Mouse (Mus musculus) spleen, adult 2 months (tissue): ENCODE results near the gene Rbm34. TPM values are rescaled to one million over a fixed set of nuclear protein-coding genes. Genes with fewer than 3 reads are reported as not detected.
A peak's percentile ranks its signal among the peaks of the same experiment; 100 is the strongest.

Experiments
- DNase-seq, 2 experiments: peaks; one replicate each; pipeline versions ENCODE4 v3.0.0 to v3.0.0-alpha.2; 2012 to 2021; ENCODE audit warnings: low spot score in 2 of 2, low read depth in 1 of 2
- H3K27ac ChIP-seq: fragments of 200-500 bp; 2 replicates; pipeline ENCODE4 v1.5.1; 2012; ENCODE audit warnings: low read length, inconsistent platforms; ENCODE audit not compliant: insufficient read depth
- H3K27me3 ChIP-seq: fragments of 200-500 bp; 2 replicates; pipeline ENCODE4 v1.6.1; 2012; ENCODE audit warnings: mild to moderate bottlenecking, moderate library complexity, low read length, inconsistent platforms; ENCODE audit not compliant: control insufficient read depth, insufficient read depth
- H3K36me3 ChIP-seq: fragments of 200-500 bp; 2 replicates; pipeline ENCODE4 v1.6.1; 2012; ENCODE audit warnings: mild to moderate bottlenecking, low read length, inconsistent platforms; ENCODE audit not compliant: control insufficient read depth, insufficient read depth
- H3K4me1 ChIP-seq: fragments of 200-500 bp; 2 replicates; pipeline ENCODE4 v1.6.1; 2011; ENCODE audit warnings: inconsistent platforms; ENCODE audit not compliant: control insufficient read depth, insufficient read depth, insufficient read length
- H3K4me3 ChIP-seq: fragments of 200-500 bp; 2 replicates; pipeline ENCODE4 v1.5.1; 2011; ENCODE audit warnings: mild to moderate bottlenecking, inconsistent platforms; ENCODE audit not compliant: insufficient read depth, insufficient read length; ENCODE audit errors: extremely low read depth
- CTCF ChIP-seq: fragments of 200-500 bp; IDR thresholded peaks from 2 replicates; pipeline ENCODE4 v1.5.1; 2011; ENCODE audit warnings: mild to moderate bottlenecking, inconsistent platforms; ENCODE audit not compliant: insufficient read depth, insufficient read length, insufficient replicate concordance; ENCODE audit errors: extremely low read depth
- POLR2A ChIP-seq: fragments of 200-500 bp; IDR thresholded peaks from 2 replicates; pipeline ENCODE4 v1.6.1; 2011; ENCODE audit warnings: low read depth, low read length, inconsistent platforms
- WGBS: fragments of 180-500 bp; shearing (Covaris S2); methylation state at CpG from one replicate; pipeline ENCODE4 v1.1.7; 2018; 5-methylcytosine and 5-hydroxymethylcytosine counted together
- polyA plus RNA-seq: library from polyadenylated mRNA; depleted of rRNA; stranded (reverse); fragments of >200 nt; gene quantifications from 2 replicates; pipeline ENCODE4 v1.2.3, GENCODE M21; 2012

The Rbm34 gene
- polyA plus RNA-seq, 1 experiment: 2.6 TPM

DNA sequence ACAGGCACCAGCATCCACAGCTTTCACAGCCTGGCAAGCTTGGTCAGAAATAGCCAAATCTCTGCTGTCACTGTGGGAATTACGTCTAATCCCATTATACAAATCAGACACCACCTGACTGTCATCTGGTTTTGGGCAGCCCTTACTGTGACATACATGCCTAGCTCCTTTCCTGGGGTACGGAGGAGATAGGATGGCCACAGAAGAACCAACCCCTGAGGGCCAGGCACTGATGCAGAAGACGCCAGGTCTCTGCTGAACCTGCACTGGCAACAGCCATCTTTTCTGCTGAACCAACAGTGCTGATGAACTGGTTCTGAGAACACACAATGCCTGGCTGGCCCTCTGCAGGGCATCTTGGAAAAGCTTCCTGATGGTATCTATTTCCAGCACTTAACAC, 33.5 kb downstream of the Rbm34 start:
- TF ChIP-seq POLR2A: no peak
- no peak for TF ChIP-seq CTCF
- H3K36me3 ChIP-seq: peaks cover 35% of the 10 kb centered on the region

GRCm38 (mm10) chr8:126935932-126936331, 34.9 kb downstream of the Rbm34 start:
- peaks cover 37% of the 10 kb centered on the region for H3K36me3 ChIP-seq
- DNase-seq: no peak
- H3K4me3 ChIP-seq: no peak overlapping the region
- no peak for TF ChIP-seq POLR2A
- TF ChIP-seq CTCF: peak; percentile 13; the same call in 1 of the 2 replicates
- no peak overlapping the region for H3K27ac ChIP-seq
- H3K4me1 ChIP-seq: no peaks in the 10 kb centered on the region
- H3K27me3 ChIP-seq: no peaks in the 10 kb centered on the region

More for the DNA sequence above, 33.5 kb downstream of the Rbm34 start:
- Histone ChIP-seq H3K4me1 (no peaks in the 10 kb centered on the region; the same call in 1 of the 2 replicates), H3K27ac (no peak overlapping the region), H3K4me3 (no peak overlapping the region), H3K27me3 (no peaks in the 10 kb centered on the region)
- no peak for DNase-seq
- 92% methylated on average over 3 of the region's 3 CpGs for WGBS

- 96% methylated on average over 2 of the region's 2 CpGs for WGBS
- Histone ChIP-seq H3K4me1 (no peaks in the 10 kb centered on the region), H3K27me3 (no peaks in the 10 kb centered on the region), H3K36me3 (peaks cover 37% of the 10 kb centered on the region), H3K27ac (no peak overlapping the region), H3K4me3 (no peak overlapping the region)
- no peak for TF ChIP-seq CTCF
- TF ChIP-seq POLR2A: no peak
- DNase-seq: no peak
These were observed 35.5 kb downstream of the Rbm34 start for GRCm38 (mm10) chr8:126935387-126935786.

DNA sequence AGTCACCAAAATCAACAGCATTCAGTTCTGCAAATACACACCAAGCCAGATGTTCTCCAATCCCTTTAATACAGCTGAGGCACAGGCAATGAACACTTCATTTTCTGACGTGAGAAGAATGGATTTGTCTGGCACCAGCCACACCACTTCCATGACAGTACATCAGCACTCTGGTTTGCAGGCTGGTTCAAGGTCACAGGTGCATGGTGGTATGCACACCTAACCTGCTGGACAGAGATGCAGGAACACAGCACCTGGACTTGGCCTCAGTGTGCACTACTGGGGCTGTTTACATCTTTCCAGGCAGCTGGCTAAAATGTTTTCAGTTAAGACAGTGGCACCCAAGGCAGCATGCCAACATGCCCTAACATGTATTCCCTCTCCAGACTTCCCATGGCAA, 38.2 kb downstream of the Rbm34 start:
- TF ChIP-seq CTCF: no peak
- TF ChIP-seq POLR2A: no peak
- Histone ChIP-seq H3K4me1 (no peaks in the 10 kb centered on the region), H3K27ac (no peak overlapping the region)

GRCm38 (mm10) chr8:126932249-126932648, 38.6 kb downstream of the Rbm34 start:
- H3K36me3 ChIP-seq: peaks cover 30% of the 10 kb centered on the region
- H3K4me3 ChIP-seq: no peak overlapping the region
- TF ChIP-seq POLR2A (no peak), CTCF (no peak)
- 97% methylated on average over 1 of the region's 1 CpGs for WGBS
- no peaks in the 10 kb centered on the region for H3K4me1 ChIP-seq
- no peak for DNase-seq
- no peaks in the 10 kb centered on the region for H3K27me3 ChIP-seq
- H3K27ac ChIP-seq: no peak overlapping the region

More for the DNA sequence above, 38.2 kb downstream of the Rbm34 start:
- no peaks in the 10 kb centered on the region for H3K27me3 ChIP-seq
- WGBS: 91% methylated on average over 1 of the region's 1 CpGs
- no peak overlapping the region for H3K4me3 ChIP-seq
- DNase-seq: no peak
- H3K36me3 ChIP-seq: peaks cover 32% of the 10 kb centered on the region

DNA sequence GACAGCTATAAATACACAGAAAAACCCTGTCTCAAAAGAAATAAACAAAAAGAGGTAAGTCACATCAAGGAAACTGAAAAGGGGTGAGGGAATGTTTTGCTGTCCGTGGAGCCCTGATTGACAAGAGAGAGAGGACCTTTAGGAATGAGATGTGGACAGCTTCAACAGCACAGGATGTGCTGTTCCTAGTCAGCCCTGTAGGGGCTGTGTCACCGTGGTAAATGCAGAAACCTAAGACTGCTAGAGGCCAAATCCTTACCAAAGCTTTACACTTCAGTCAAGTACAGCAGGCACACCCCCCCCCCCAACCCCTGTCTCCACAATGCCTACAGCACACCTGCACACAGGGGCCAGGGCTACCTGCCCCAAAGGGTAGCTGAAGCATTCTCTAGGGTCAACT, 39.2 kb downstream of the Rbm34 start:
- Histone ChIP-seq H3K4me3 (no peak overlapping the region), H3K36me3 (peaks cover 27% of the 10 kb centered on the region), H3K27ac (no peak overlapping the region), H3K27me3 (no peaks in the 10 kb centered on the region), H3K4me1 (no peaks in the 10 kb centered on the region)
- no peak for DNase-seq
- WGBS: 46% methylated on average over 2 of the region's 2 CpGs
- TF ChIP-seq POLR2A (no peak), CTCF (peak; percentile 4; the same call in 1 of the 2 replicates)

DNA sequence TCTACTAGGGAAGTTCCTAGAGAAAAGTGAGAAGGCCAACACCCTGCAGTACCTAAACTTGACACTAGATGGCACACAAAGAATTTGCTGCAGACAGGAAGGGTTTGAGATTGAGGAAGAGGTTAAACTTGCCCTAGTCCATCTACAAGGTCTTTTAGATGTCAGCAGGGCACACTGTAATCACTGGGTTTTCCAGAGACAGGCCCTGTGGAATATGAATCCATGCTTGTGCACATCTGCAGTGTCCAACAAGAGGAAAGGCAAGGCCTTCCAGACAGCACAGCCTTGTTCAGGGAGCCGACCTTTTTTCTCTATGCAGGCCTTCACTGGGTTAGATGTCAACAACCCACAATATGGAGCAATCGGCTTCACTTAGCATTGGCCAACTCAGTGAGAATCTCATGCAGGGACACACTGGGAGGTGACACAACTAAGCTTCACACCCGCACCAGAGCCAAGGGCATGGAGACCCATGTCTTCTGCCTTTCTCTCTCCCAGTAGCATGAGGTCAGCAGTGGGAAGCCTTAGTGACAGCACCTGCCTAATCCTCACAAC, 41.2 kb downstream of the Rbm34 start:
- DNase-seq: peak; percentile 52 to 66
- Histone ChIP-seq H3K4me3 (no peak overlapping the region), H3K36me3 (peaks cover 15% of the 10 kb centered on the region), H3K27ac (no peak overlapping the region), H3K4me1 (no peaks in the 10 kb centered on the region), H3K27me3 (no peaks in the 10 kb centered on the region)
- 73% methylated on average over 3 of the region's 3 CpGs for WGBS
- TF ChIP-seq POLR2A (no peak), CTCF (peak; percentile 52; the same call in 1 of the 2 replicates)
